Mouse (Mus musculus) adrenal gland, postnatal 25 days (tissue): ENCODE measurements at regions not wholly inside any gene's neighbourhood (a gene's known extent, or its start where the extent isn't known, plus 50 kb on each side); places are given as distances from the start of the nearest gene placed in this dataset.

Experiments
- DNase-seq: peaks from one replicate; pipeline ENCODE4 v3.0.0; 2021; ENCODE audit warnings: mixed read lengths

DNA sequence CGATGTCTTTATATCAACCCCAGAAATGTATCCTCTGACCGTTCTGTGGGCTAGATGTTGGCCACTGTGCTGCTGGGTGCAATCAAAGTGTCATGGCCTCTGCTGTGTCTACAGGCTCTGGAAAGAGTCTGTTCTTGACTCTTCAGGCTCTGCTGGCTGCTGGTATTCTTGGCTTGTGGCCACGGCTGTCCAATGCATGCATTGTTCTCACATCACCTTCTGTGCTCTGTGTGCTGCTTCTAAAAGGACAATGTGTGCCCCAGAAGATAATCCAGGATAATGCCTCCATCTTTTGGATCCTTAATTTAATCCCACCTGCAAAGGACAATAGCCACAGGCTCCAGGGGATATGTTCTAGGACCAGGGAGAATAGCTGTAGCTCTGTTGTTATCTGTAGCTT is 77.5 kb upstream of the Dapl1 start:
- DNase-seq: no peak

- DNase-seq: peak; percentile 22
Observed at GRCm38 (mm10) chr2:59407512-59407988, 76.9 kb upstream of the Dapl1 start.

DNA sequence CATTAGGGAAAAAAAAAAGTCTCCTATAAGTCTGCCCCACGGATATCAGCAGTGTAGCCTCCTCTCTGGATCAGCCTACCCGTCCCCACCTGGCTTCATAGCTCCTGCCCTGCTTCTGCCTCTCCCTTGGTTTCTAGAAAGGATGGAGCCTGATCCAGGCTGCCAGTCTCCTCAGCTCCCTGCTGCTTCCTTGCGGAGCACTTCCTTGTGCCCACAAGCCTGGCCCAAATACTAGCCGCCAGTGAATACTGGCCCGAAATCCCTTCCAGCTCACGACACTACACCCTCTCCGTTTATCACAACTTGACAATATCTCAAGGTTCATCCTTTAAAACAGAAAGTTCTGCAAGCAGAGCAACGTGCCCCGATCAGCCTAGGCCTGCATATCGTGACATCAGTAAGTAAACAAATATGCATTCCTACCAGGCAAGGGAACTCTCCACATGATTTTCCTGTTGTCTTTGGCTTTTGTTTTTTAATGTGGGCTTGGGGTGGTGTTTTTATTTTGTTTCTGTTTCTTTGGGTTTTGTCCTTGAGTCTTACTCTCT is 76.3 kb upstream of the Dapl1 start:
- DNase-seq: no peak

DNA sequence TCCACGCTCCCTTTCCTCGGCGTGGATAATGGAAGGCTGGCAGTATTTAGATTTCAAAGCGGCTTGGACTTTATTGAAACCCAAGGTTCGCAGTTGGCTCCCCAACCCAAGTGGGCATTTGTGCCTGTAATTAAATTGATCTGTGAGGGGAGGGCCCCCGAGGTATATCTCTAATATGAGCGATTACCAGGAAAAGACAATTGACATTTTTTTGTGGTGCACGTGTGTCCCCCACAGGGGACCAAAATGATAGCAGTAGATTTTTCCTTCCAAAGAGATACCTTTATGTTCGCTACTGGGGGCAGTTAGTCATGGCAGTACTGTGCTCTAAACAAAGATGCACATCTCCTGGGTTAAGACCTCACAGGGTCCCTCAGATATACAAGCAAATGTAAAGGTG is 69.8 kb upstream of the Dapl1 start:
- no peak for DNase-seq

- no peak for DNase-seq
Observed at GRCm38 (mm10) chr2:59416491-59417195, 67.8 kb upstream of the Dapl1 start.

DNA sequence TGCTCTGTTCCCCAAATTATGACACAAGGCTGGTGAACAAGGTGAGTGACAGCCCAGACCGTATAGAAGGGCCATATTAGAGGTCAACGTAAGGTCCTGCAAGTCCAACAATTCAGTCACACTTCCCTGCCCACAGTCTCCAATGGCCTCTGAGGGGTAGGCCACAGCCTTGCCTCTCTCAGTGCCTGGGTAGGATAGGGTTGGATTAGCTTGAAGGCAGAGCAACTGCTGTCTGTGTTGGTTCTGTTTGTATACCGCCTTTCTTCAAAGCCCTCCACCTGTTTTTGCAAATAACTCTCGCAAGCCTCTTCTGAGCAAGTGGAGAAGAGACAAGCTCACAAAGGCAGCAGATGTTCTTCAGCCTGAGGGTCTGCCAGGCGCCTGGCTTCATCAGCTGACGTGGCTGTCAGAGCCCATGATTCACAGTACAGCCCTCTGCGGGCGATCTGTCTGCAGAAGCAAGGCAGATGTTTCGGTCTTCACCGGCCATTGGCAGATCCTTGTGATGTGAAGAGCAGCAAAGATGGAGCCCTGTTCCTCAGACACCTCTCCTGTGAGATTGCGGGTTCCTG is 67.0 kb upstream of the Dapl1 start:
- no peak for DNase-seq

DNA sequence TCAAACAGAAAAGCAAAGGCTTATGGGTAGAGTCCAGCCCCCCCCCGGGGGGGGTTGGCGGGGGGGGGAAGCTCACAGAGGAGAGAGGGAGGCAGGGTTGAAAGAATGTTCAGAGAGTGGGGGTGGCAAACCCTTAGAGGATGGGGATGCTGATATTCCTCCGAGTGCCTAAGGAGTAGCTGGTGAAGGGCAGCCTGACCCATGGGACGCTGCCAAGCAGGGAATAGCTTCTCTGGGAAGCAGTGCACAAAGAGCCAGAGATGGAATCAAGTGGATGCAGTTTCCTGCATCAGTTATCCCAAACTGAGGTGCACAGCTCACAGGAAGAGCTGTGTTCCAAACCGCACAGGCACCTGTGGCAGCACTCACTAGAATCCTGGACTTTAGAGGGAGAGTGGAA is 64.0 kb upstream of the Dapl1 start:
- no peak for DNase-seq

- DNase-seq: no peak
Observed at GRCm38 (mm10) chr2:59422291-59423242, 61.9 kb upstream of the Dapl1 start.

DNA sequence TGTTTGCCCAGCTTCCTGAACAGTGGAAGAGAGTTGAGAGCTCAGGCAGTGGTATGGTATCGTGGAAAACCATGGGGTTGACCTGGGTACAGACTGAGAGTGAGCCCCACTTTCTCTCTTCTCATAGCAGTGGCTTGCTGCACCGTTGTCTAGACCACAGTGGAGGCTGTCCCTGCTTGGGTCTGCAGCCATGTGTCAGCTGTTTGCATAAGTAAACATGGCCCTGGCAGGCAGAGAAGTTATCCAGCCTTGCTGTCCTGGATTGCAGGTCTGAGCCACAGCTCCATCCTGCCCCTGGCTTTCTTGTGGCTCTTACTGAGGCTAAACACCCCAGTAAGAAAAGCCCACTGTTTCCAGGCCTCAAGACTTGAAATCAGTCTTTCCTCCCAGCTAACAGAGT is 60.2 kb upstream of the Dapl1 start:
- DNase-seq: no peak

GRCm38 (mm10) chr2:59424729-59425128 is 59.7 kb upstream of the Dapl1 start:
- no peak for DNase-seq

- no peak for DNase-seq
Observed at GRCm38 (mm10) chr2:59425876-59426275, 58.6 kb upstream of the Dapl1 start.

DNA sequence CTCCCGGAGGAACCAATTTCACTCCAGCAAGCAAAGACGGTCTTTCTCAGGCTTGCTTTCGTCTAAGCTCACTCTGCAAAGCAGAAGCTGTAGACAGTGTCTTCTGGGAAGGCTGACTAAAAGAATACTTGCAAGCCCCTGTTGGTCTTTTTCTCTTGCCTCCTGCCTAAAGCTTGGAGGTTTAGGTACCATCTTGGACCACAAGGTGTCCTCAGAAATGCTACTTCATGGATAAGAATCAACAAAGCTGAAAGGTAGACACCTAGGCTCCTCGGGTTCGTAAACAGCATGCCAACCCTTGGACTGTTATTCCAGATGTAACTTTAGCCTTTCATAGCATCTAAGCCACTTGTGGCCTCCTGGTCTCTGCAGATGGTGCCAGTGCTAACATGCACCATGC is 53.0 kb upstream of the Dapl1 start:
- no peak for DNase-seq

DNA sequence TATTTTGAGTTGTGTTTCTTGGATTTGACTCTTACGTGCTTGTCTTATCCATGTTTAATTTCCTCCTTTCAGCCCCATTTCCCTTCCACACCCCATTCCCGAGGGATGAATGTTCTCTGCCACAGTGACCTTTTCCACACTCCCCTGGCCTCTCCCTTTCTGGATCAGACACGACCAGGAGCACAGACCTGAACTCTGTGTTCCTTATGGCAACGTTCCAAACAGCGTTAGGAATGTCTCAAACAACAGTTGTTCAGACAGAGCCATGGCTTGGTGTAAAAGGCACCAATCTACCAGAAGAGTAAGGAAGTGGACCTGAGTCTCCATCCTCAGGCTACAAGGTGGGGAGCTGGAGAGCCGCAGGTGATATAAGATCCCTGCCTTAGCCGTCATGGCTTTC is 52.6 kb upstream of the Dapl1 start:
- no peak for DNase-seq
